Mouse (Mus musculus) mouse trophoblast stem cell (cell line): ENCODE data around the gene Arsg.
"Not testable (repeated sequence)": the region's sequence is repeated elsewhere in the genome, so short reads cannot be mapped to it uniquely, and the experiment has no call there.

Experiments
- in situ Hi-C, 2 experiments: fragments of 300-500 bp; cut with MseI, MboI; formaldehyde crosslinking; loops; 2 replicates in 1 of 2; 3 replicates in 1 of 2; pipeline ENCODE4 v1.15.1; 2025

Gene Arsg

GRCm38 (mm10) chr11:109466987-109467386 lies 6.2 kb upstream of the Arsg start:
- in situ Hi-C loops: no loop called here

- in situ Hi-C loops: no loop called here
These were observed 5.0 kb upstream of the Arsg start for GRCm38 (mm10) chr11:109468133-109468532.

DNA sequence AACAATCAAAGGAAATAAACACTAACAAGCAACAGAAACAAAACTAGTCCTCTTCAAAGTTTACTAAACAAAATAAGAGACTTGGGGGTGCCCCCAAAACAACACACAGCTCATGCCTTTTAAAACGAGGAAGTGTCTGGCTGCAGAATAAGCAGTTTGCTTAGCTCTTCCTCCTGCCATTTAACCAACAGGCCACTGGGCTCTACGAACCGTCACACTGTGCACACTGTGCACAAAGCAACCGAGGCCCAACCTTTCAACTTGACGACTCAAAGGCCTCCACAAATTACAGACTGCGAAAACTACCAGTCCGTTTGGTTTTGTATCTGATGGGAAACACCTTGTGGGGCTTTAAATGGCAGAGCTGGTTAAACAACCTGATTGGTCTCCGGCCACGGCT lies 3.0 kb upstream of the Arsg start:
- in situ Hi-C loops: no loop called here

DNA sequence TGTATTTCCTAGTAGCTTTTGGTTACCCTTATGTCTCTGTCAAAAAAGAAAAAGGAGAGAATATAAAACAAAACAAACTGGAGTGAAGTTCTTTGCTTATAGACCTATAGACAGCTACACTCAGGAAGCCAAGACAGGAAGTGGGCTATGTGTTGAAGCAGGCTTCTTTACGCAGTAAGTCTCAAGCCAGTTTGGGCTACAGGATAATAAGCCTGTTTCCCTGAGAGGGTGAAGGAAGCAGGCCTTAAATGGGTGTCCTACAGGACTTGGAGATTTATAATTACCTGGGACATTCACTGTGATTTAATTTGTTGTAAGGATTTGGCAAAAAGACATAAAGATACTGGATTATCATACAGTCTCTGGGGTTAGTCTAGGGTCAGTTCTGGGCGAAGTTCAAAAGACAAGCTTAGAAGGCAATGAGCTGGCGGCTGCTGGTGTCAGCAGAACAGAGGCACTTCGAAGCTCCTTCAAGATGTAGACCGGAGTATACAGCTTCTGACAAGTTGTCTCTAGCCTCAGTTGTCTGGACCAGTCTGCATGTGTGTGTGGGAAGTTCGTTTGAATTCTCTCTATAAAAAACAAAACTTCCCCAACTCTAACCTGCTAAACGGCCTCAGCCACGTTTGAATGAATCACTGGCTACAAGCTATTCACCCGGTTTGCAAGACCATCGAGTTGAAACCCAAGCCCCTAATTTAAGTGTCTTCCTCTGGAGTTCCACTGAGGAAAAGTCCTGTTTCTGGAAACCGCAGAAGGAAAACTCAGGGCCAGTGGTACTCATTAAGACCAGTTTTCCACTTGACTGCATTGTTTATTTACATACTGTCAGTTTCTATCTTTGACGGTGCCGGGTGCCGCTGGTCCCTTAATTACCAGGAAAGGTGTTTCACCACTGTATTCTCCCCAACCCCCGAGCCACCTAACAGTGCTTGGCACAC lies 2.0 kb upstream of the Arsg start:
- in situ Hi-C loops: no loop called here

DNA sequence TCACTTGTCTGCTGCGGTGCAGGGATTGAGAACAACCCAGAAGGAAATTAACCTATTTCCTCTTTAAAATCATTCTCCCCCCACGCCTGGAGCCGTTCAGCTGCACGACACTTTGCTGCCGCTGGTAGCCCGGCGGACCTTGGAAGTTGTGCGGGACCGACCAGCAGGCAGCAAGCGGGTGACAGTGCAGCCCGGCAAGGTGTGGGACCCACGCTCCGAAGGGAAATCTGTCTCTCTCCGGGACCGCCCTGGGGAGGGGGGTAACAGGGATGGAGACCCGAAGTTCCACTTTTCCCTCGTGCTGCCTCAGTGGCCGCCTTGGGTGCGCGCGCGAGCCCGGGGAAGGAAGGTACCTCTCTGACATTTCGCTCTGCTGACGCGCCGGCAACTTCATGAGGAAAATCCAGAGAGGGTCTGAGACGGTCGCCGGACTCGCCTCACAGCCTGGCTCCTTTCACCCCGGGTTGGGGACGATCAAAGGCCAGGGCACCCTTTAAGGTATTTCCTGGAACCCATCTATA lies 943 bp upstream of the Arsg start:
- in situ Hi-C loops: no loop called here

DNA sequence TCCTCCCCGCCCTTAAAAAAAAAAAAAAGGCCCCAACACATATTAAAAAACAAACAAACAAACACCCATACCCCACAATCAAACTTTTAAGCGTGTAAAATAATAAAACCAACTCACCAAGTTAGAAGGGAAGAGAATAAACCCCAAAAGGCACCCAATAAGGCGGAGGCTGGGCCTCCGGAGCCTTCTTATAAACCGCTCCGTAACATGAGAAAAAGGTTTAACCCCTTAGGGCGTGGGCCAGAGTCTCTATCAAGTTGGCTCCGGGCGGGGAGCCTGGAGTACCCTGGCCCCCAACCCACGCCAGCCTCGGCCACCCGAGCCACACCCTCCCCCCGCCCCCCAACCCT lies 378 bp upstream of the Arsg start:
- in situ Hi-C loops: no loop called here

- in situ Hi-C loops: no loop called here
These were observed 1.0 kb downstream of the Arsg start for GRCm38 (mm10) chr11:109474086-109474742.

DNA sequence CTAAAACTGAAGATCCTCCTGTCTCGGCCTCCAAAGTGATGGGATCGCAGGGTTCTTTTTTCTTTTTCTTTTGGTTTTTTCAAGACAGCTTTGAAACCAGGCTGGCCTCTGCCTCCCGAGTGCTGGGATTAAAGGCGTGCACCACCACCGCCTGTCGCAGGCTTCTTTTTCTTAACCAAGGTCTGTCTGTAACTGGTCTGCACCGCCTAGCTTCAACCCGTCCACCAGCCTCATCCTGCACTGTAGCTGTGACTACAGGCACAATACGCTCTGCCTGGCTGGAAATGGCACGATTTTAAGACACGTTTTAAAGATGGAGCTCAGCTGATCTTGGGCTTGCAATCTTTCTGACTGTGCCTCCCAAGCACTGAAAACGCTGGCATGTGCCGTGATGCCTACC lies 1.7 kb downstream of the Arsg start:
- in situ Hi-C loops: no loop called here

DNA sequence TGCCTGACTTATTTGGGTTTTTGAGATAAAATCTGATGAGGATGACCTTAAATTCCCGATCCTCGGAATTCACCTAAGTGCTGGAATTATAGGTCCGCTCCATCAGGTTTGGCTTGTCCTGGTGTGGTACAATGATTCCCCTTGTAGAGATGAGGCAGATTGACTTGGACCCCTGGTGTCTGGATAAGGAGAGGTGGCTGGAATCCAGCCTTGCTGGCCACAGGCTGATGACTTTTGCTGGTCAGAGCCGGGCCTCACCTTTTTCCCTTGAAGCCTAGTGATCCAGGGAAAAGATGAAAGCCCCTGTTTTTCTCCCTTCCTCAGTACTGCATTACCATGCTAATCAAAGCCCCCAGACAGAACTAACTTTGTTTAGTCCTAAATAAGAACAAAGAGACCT lies 2.5 kb downstream of the Arsg start:
- in situ Hi-C loops: no loop called here

GRCm38 (mm10) chr11:109476241-109476640 lies 3.1 kb downstream of the Arsg start:
- in situ Hi-C loops: no loop called here

GRCm38 (mm10) chr11:109476653-109477052 lies 3.5 kb downstream of the Arsg start:
- in situ Hi-C loops: no loop called here

GRCm38 (mm10) chr11:109477606-109478380 lies 4.6 kb downstream of the Arsg start:
- in situ Hi-C loops: no loop called here

DNA sequence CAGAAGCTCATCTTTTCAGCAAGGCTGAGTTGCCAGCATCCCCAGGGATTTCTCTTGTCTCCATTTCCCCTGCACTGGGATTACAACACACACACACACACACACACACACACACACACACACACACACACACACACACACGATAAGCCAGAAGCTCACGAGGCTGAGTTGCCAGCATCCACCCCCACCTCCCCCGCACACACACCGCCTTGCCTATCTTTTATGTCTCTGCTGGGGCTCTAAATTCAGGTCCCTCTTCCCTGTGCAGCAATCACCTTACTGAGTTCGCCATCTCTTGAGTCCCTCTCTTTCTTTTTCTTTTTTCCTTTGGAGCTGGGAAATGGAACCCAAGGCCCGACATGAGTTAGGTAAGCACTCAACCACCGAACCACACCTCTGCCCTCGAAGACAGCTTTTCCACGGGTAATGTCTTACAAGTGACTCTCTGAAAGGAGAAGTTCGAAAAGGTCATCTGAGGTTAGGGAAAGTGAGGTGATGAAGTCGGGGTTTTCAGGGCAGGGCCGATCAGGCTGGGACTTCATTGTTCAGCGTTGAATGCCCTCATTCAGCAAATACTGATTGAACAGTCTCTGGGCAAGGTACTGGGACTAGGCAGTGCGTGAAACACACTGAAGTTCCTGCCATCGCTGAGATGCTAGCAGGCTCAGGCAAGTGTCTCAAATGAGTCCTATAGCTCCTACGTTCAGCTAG lies 6.6 kb downstream of the Arsg start:
- in situ Hi-C loops: no loop called here

GRCm38 (mm10) chr11:109480440-109480839 lies 7.3 kb downstream of the Arsg start:
- in situ Hi-C loops: no loop called here

- in situ Hi-C loops: no loop called here
These were observed 12.3 kb downstream of the Arsg start for GRCm38 (mm10) chr11:109485398-109486045.

- in situ Hi-C loops: no loop called here
These were observed 13.9 kb downstream of the Arsg start for GRCm38 (mm10) chr11:109487111-109487510.

DNA sequence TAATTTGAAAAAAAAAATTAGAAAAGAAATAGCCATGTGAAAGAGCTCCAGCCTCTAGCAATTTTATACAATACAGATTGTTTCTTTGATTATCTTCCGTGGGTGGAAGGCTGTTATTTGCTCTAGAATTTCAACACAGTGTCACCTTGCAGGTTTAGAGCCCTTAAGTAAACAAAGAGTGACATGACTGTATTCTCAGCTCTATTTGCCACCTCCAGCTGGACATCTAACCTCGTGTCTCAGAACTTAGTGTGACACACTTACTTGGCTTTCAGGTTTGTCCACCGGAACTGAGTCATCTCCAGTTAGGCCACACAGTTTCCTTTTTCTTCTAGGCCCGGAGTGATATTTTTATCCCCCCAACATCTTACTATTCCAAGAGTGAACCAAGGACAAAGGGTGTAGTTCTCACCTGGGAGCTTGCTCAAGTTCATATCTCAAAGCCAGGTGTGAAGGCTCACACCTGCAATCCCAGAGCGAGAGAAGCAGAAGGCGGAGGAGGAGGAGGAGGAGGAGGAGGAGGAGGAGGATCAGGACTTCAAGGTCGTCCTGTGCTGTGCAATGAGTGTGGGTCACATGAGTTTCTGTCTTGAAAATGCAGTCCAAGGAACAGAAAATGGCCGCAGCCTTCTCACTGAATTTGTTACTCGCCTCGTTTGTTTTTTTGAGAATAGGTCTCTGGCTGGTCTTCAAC lies 15.0 kb downstream of the Arsg start:
- in situ Hi-C loops: no loop called here

GRCm38 (mm10) chr11:109489763-109490162 lies 16.6 kb downstream of the Arsg start:
- in situ Hi-C loops: no loop called here

- in situ Hi-C loops: no loop called here
These were observed 18.7 kb downstream of the Arsg start for GRCm38 (mm10) chr11:109491844-109492243.

DNA sequence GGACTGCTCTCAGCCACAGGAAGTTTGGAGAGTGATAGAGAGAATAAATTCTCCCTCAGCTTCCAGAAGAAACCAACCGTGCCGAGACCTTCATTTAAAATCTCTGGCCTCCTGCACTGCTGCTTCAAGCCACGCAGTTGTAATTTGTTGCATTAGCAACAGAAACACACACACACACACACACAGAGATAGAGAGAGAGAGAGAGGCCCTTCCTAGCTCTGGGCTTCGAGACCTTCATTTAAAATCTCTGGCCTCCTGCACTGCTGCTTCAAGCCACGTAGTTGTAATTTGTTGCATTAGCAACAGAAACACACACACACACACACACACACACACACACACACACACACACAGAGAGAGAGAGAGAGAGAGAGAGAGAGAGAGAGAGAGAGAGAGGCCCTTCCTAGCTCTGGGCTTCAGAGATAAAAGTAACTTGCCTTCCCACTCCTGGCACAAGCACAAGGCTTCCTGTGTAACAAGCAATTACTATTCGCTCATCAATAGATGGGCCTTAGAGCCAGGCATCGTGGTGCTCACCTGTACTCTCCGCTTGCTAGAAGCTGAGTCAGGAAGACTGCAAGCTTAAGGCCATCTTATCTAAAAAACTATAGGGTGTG lies 19.8 kb downstream of the Arsg start:
- in situ Hi-C loops: not testable (repeated sequence)
